Mouse (Mus musculus) hindbrain, embryonic 14.5 days (tissue): Measurements from ENCODE around the gene Dmap1. TPM values are rescaled to one million over a fixed set of nuclear protein-coding genes. Genes with fewer than 3 reads are reported as not detected.

ENCODE experiments used
- ATAC-seq: fragments of 200-750 bp; cut with Nextera tagmentation; 2 replicates; pipeline ENCODE4 v1.8.0; 2017; ENCODE audit warnings: moderate number of reproducible peaks, mild to moderate bottlenecking, moderate TSS enrichment, moderate library complexity; ENCODE audit not compliant: low FRiP score
- DNase-seq: peaks from one replicate; pipeline ENCODE4 v3.0.0-alpha.2; 2015; ENCODE audit warnings: low spot score
- H3K27ac ChIP-seq: fragments of 300-500 bp; sonication (generic); 2 replicates; pipeline ENCODE4 v1.5.1; 2014; ENCODE audit warnings: mild to moderate bottlenecking, moderate library complexity
- H3K27me3 ChIP-seq: fragments of 300-500 bp; sonication (generic); 2 replicates; pipeline ENCODE4 v1.6.1; 2014; ENCODE audit warnings: mild to moderate bottlenecking, low read length, mixed read lengths; ENCODE audit not compliant: control insufficient read depth, insufficient read depth
- H3K36me3 ChIP-seq: fragments of 300-500 bp; sonication (generic); replicated peaks from 2 replicates; pipeline ENCODE4 v1.6.1; 2014; ENCODE audit not compliant: control insufficient read depth, insufficient read depth
- H3K4me1 ChIP-seq: fragments of 300-500 bp; sonication (generic); replicated peaks from 2 replicates; pipeline ENCODE4 v1.6.1; 2014; ENCODE audit warnings: antibody characterized with exemption, low read length, mixed read lengths; ENCODE audit not compliant: control insufficient read depth, insufficient read depth
- H3K4me2 ChIP-seq: fragments of 300-500 bp; sonication (generic); replicated peaks from 2 replicates; pipeline ENCODE4 v1.6.1; 2014; ENCODE audit warnings: mild to moderate bottlenecking, moderate library complexity
- H3K4me3 ChIP-seq: fragments of 300-500 bp; sonication (generic); replicated peaks from 2 replicates; pipeline ENCODE4 v1.5.1; 2014; ENCODE audit warnings: mild to moderate bottlenecking, low read length
- H3K9ac ChIP-seq: fragments of 300-500 bp; sonication (generic); 2 replicates; pipeline ENCODE4 v1.6.1; 2014
- H3K9me3 ChIP-seq: fragments of 300-500 bp; sonication (generic); 2 replicates; pipeline ENCODE4 v1.6.1; 2016; ENCODE audit warnings: low read length; ENCODE audit not compliant: control insufficient read depth
- WGBS: fragments of 180-500 bp; shearing (Covaris S2); extraction: QIAGEN DNeasy Blood & Tissue Kit; methylation state at CpG from one replicate; pipeline ENCODE4 v1.1.7; 2014; 5-methylcytosine and 5-hydroxymethylcytosine counted together
- polyA plus RNA-seq: library from polyadenylated mRNA; unstranded; fragments of >200 nt; fragmentation: Nextera tagmentation; extraction: Ambion mirVana; gene quantifications from 2 replicates; pipeline ENCODE4 v1.2.1, GENCODE M21; 2014

Gene Dmap1
- polyA plus RNA-seq, 1 experiment from 2014 or later = 82.0 TPM

- Histone ChIP-seq H3K4me2 (no peak overlapping the region), H3K4me3 (no peak overlapping the region), H3K27ac (peak overlapping the region; percentile 78; the same call in 1 of the 2 replicates), H3K4me1 (peaks cover 19% of the 10 kb centered on the region), H3K27me3 (no peaks in the 10 kb centered on the region), H3K9ac (no peak overlapping the region), H3K9me3 (no peaks in the 10 kb centered on the region), H3K36me3 (0 out of 2 replicates have a peak, but pooled peaks cover 4% of the 10 kb centered on the region)
- DNase-seq (no peak), ATAC-seq (no peak)
- WGBS = 84% methylated on average over 4 of the region's 4 CpGs
These were observed 45.9 kb downstream of the Dmap1 start for GRCm38 (mm10) chr4:117636152-117636551.

GRCm38 (mm10) chr4:117634642-117635041, 47.4 kb downstream of the Dmap1 start:
- Histone ChIP-seq H3K9ac (no peak overlapping the region), H3K27me3 (no peaks in the 10 kb centered on the region), H3K4me1 (peaks cover 31% of the 10 kb centered on the region), H3K4me2 (no peak overlapping the region), H3K27ac (no peak overlapping the region), H3K4me3 (no peak overlapping the region), H3K9me3 (no peaks in the 10 kb centered on the region), H3K36me3 (no peaks in the 10 kb centered on the region)
- 95% methylated on average over 7 of the region's 7 CpGs for WGBS
- ATAC-seq (no peak), DNase-seq (no peak)

DNA sequence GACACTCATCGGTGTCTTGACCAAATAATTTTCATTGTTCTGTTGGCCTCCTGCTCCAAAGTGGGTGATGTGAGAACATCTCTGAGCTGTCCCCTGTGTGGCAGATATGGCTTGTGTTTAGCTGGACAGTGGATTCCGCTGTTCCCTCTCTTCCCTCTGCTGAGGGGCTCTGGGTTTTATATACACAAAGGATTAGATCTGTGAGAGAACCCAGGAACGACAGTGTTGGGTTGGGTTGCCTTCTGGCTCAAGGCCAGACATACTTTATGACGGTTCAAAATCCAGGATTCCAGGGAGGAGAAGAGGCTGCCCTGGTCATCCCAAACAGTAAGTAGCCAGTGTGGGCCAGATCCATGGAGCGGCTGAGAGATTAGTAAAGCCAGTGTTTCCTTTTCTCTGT, 48.5 kb downstream of the Dmap1 start:
- Histone ChIP-seq H3K4me3 (no peak overlapping the region), H3K36me3 (no peaks in the 10 kb centered on the region), H3K9ac (no peak overlapping the region), H3K4me1 (peaks cover 32% of the 10 kb centered on the region), H3K27me3 (no peaks in the 10 kb centered on the region), H3K27ac (no peak overlapping the region), H3K9me3 (no peaks in the 10 kb centered on the region), H3K4me2 (no peak overlapping the region)
- 79% methylated on average over 5 of the region's 5 CpGs for WGBS
- ATAC-seq (no peak), DNase-seq (no peak)

- Histone ChIP-seq H3K27ac (peak overlapping the region; percentile 55), H3K4me2 (no peak overlapping the region), H3K27me3 (no peaks in the 10 kb centered on the region), H3K4me3 (no peak overlapping the region), H3K36me3 (peaks cover 3% of the 10 kb centered on the region; the same call in 1 of the 2 replicates), H3K4me1 (peaks cover 14% of the 10 kb centered on the region), H3K9me3 (no peaks in the 10 kb centered on the region), H3K9ac (no peak overlapping the region)
- peak; percentile 78 for ATAC-seq
- DNase-seq = no peak
- 64% methylated on average over 6 of the region's 6 CpGs for whole genome bisulfite sequencing
These were observed 51.9 kb downstream of the Dmap1 start for GRCm38 (mm10) chr4:117630053-117630670.

GRCm38 (mm10) chr4:117628464-117628863, 53.6 kb downstream of the Dmap1 start:
- H3K4me3 ChIP-seq = no peak overlapping the region
- 65% methylated on average over 1 of the region's 1 CpGs for WGBS

More at GRCm38 (mm10) chr4:117628464-117628863, 53.6 kb downstream of the Dmap1 start:
- H3K4me2 ChIP-seq = no peak overlapping the region
- H3K9ac ChIP-seq = no peak overlapping the region
- DNase-seq = no peak
- peaks cover 5% of the 10 kb centered on the region; the same call in 1 of the 2 replicates for H3K36me3 ChIP-seq
- H3K27me3 ChIP-seq = no peaks in the 10 kb centered on the region
- ATAC-seq = no peak
- peaks cover 14% of the 10 kb centered on the region for H3K4me1 ChIP-seq
- H3K9me3 ChIP-seq = no peaks in the 10 kb centered on the region
- no peak overlapping the region for H3K27ac ChIP-seq

Other genes starting within 250 kb of the Dmap1 start
- gene Rnf220, start 185.2 kb downstream of the Dmap1 start, polyA plus RNA-seq = 87.8 and 94.0 TPM in 2 replicates
- 262 and 267 TPM in 2 replicates for gene Eri3, start 131.9 kb downstream of the Dmap1 start, polyA plus RNA-seq
- gene Gm12845, start 42.1 kb upstream of the Dmap1 start, polyA plus RNA-seq = not detected in 2 replicates
- not detected in 2 replicates for gene Klf17, start 83.4 kb upstream of the Dmap1 start, polyA plus RNA-seq
- 33.7 and 37.1 TPM in 2 replicates for gene Slc6a9, start 152.2 kb upstream of the Dmap1 start, polyA plus RNA-seq
- gene Ccdc24, start 190.3 kb upstream of the Dmap1 start, polyA plus RNA-seq = 2.5 and 3.9 TPM in 2 replicates
- 78.0 and 81.4 TPM in 2 replicates for gene B4galt2, start 201.2 kb upstream of the Dmap1 start, polyA plus RNA-seq
- 589 and 599 TPM in 2 replicates for gene Atp6v0b, start 205.1 kb upstream of the Dmap1 start, polyA plus RNA-seq
- 22.9 and 25.1 TPM in 2 replicates for gene Dph2, start 209.8 kb upstream of the Dmap1 start, polyA plus RNA-seq
- 55.1 and 56.5 TPM in 2 replicates for gene Ipo13, start 232.7 kb upstream of the Dmap1 start, polyA plus RNA-seq
- 0.95 and 0.96 TPM in 2 replicates for gene Artn, start 247.5 kb upstream of the Dmap1 start, polyA plus RNA-seq